In the genomic region with DNA sequence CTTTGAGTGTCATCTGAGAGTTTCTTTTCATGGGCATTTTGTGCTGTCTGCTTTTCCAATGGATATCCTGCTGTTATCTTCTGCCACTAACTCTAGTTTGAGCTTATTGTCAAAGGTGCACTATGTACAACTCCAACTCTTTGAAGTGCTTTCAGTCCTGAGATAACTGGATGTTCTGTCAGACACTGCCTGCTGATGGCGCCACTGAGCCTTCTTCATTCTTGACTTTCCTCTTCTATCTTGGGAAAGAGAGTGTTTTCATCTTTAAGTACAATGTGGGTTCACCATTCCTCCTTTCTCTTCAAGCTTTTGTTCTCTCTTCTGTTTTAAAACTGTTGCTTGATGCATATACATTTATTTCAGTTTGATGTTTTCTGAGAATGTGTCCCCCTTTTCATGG, we compare ENCODE assay signal across 17 mouse cellular contexts. TPM values are rescaled to one million over a fixed set of nuclear protein-coding genes. Genes with fewer than 3 reads are reported as not detected.
A peak's percentile ranks its signal among the peaks of the same experiment; 100 is the strongest.
DNase-seq lines count a peak whose midpoint lies in the region; ATAC-seq and TF ChIP-seq lines count a peak whose summit lies in the region.
"Had no signal": no experiment of that assay in that cellular context is flagged by ENCODE, and none has a peak within 500 bp of the region (broad histone marks: within the 10 kb centered on the region; RNA-seq: fewer than 3 reads in every experiment).

No protein-coding gene starts in this region.

- peaks cover 20% of the 10 kb centered on the region for H3K36me3 ChIP-seq in kidney, postnatal 0 days (ENCODE audit: insufficient read depth, low read length)
- H3K36me3 ChIP-seq in spleen, adult 2 months (ENCODE audit: control insufficient read depth, insufficient read depth, low read length): peaks cover 10% of the 10 kb centered on the region
- peaks cover 3% of the 10 kb centered on the region; the same call in 1 of the 2 replicates for H3K36me3 ChIP-seq in stomach, postnatal 0 days (ENCODE audit: control insufficient read depth, insufficient read depth, low read length)

- TF ChIP-seq EP300 in stomach, postnatal 0 days (optimal IDR thresholded peaks at IDR 0.05): no peak

- no peaks in the 10 kb centered on the region for H3K4me1 ChIP-seq in kidney, postnatal 0 days (replicated peaks; ENCODE audit: insufficient read depth, low read length)
- no peaks in the 10 kb centered on the region for H3K4me1 ChIP-seq in spleen, adult 2 months (ENCODE audit: control insufficient read depth, insufficient read depth, insufficient read length)
- H3K4me1 ChIP-seq in stomach, postnatal 0 days (replicated peaks; ENCODE audit: control insufficient read depth, insufficient read depth): no peaks in the 10 kb centered on the region
- H3K4me1 ChIP-seq: neural tube, embryonic 12.5 days; stomach, embryonic 15.5 days had no signal

- no peaks in the 10 kb centered on the region for H3K9me3 ChIP-seq in kidney, postnatal 0 days (replicated peaks; ENCODE audit: low read length)
- H3K9me3 ChIP-seq in stomach, postnatal 0 days (ENCODE audit: control insufficient read depth, low read length): no peaks in the 10 kb centered on the region
- H3K9me3 ChIP-seq: embryonic facial prominence, embryonic 13.5 days; forebrain, embryonic 10.5 days; limb, embryonic 12.5 days; midbrain, embryonic 13.5 days; neural tube, embryonic 12.5 days; stomach, embryonic 15.5 days had no signal

- DNase-seq in kidney, postnatal 0 days (ENCODE audit: low spot score): no peak
- DNase-seq in kidney, adult 9 months: no peak
- no peak for DNase-seq in spleen, adult 2 months (ENCODE audit: low read depth in 1 of 2, low spot score in 2 of 2)
- no peak for DNase-seq in spleen, postnatal 36 days (ENCODE audit: low spot score in 2 of 2)
- DNase-seq in NIH3T3 (ENCODE audit: low read depth): peak; percentile 21
- no peak for DNase-seq in stomach, postnatal 0 days (ENCODE audit: low spot score)
- DNase-seq: cerebellum, postnatal 36 days; heart, postnatal 10 days; lung, postnatal 10 days had no signal

- H3K27me3 ChIP-seq in kidney, postnatal 0 days (ENCODE audit: insufficient read depth, low read length): no peaks in the 10 kb centered on the region
- H3K27me3 ChIP-seq in spleen, adult 2 months (ENCODE audit: control insufficient read depth, insufficient read depth, low read length): no peaks in the 10 kb centered on the region
- H3K27me3 ChIP-seq in stomach, postnatal 0 days (ENCODE audit: control insufficient read depth, insufficient read depth, low read length): no peaks in the 10 kb centered on the region
- H3K27me3 ChIP-seq: embryonic facial prominence, embryonic 13.5 days; limb, embryonic 12.5 days; midbrain, embryonic 13.5 days; neural tube, embryonic 12.5 days; stomach, embryonic 15.5 days had no signal

- no peak overlapping the region for H3K27ac ChIP-seq in kidney, postnatal 0 days
- no peak overlapping the region for H3K27ac ChIP-seq in spleen, adult 2 months (ENCODE audit: insufficient read depth, low read length)
- H3K27ac ChIP-seq in stomach, postnatal 0 days (replicated peaks): no peak overlapping the region
- H3K27ac ChIP-seq: embryonic facial prominence, embryonic 13.5 days; forebrain, embryonic 10.5 days; limb, embryonic 12.5 days; midbrain, embryonic 13.5 days; neural tube, embryonic 12.5 days; stomach, embryonic 15.5 days had no signal

- H3K9ac ChIP-seq in kidney, postnatal 0 days (ENCODE audit: low read depth, low read length): no peak overlapping the region
- H3K9ac ChIP-seq in stomach, postnatal 0 days (ENCODE audit: low read length): no peak overlapping the region
- H3K9ac ChIP-seq: embryonic facial prominence, embryonic 13.5 days; limb, embryonic 12.5 days; midbrain, embryonic 13.5 days; neural tube, embryonic 12.5 days; stomach, embryonic 15.5 days had no signal

- WGBS in kidney, postnatal 0 days: 86% methylated on average over 1 of the region's 1 CpGs
- WGBS in spleen, adult 2 months: 85% methylated on average over 1 of the region's 1 CpGs
- WGBS in stomach, postnatal 0 days: 82% methylated on average over 1 of the region's 1 CpGs

- ATAC-seq in kidney, postnatal 0 days (replicated peaks; ENCODE audit: low FRiP score, low read depth): no peak
- ATAC-seq in stomach, postnatal 0 days (ENCODE audit: low FRiP score, low TSS enrichment): no peak
- ATAC-seq in monocyte, adult 5-6 weeks (replicated peaks; ENCODE audit: insufficient number of reproducible peaks, low FRiP score, low TSS enrichment, poor library complexity, severe bottlenecking): no peak
- ATAC-seq: hindbrain, embryonic 16.5 days; midbrain, embryonic 13.5 days had no signal

- TF ChIP-seq CTCF in kidney, postnatal 0 days (IDR thresholded peaks at IDR 0.05; ENCODE audit: low read depth): peak; percentile 19; the same call in 1 of the 2 replicates
- TF ChIP-seq CTCF in spleen, adult 2 months (IDR thresholded peaks at IDR 0.05; ENCODE audit: extremely low read depth, insufficient read depth, insufficient read length, insufficient replicate concordance): peak; percentile 29; the same call in 1 of the 2 replicates
- peak; percentile 52 for TF ChIP-seq CTCF in stomach, postnatal 0 days (IDR thresholded peaks at IDR 0.05; ENCODE audit: low read depth)

- H3K4me2 ChIP-seq in kidney, postnatal 0 days (ENCODE audit: low read length): no peak overlapping the region
- H3K4me2 ChIP-seq in stomach, postnatal 0 days (replicated peaks; ENCODE audit: low read depth): no peak overlapping the region
- H3K4me2 ChIP-seq: embryonic facial prominence, embryonic 13.5 days; limb, embryonic 12.5 days; midbrain, embryonic 13.5 days; neural tube, embryonic 12.5 days; stomach, embryonic 15.5 days had no signal

- TF ChIP-seq POLR2A in spleen, adult 2 months (IDR thresholded peaks at IDR 0.05; ENCODE audit: low read depth, low read length): no peak

- H3K4me3 ChIP-seq in kidney, postnatal 0 days (replicated peaks; ENCODE audit: low read depth, low read length): no peak overlapping the region
- no peak overlapping the region for H3K4me3 ChIP-seq in spleen, adult 2 months (ENCODE audit: extremely low read depth, insufficient read depth, insufficient read length)
- no peak overlapping the region for H3K4me3 ChIP-seq in stomach, postnatal 0 days (ENCODE audit: low read depth, low read length)
- H3K4me3 ChIP-seq: embryonic facial prominence, embryonic 13.5 days; forebrain, embryonic 10.5 days; limb, embryonic 12.5 days; midbrain, embryonic 13.5 days; neural tube, embryonic 12.5 days; stomach, embryonic 15.5 days had no signal

RNA-seq across cellular contexts. Expression of a gene that starts 42.1 kb away (rescaled TPM):
- 32.6 and 34.9 TPM in 2 replicates for polyA plus RNA-seq in kidney, postnatal 0 days (2015; fragmentation: Nextera tagmentation; extraction: Ambion mirVana)
- polyA plus RNA-seq in spleen, adult 2 months (2012; rRNA removed): 20.7 and 20.8 TPM in 2 replicates
- 30.8 and 33.0 TPM in 2 replicates for polyA plus RNA-seq in stomach, postnatal 0 days (2015; fragmentation: Nextera tagmentation; extraction: Ambion mirVana)
- total RNA-seq in monocyte, adult 5-6 weeks (2017): 8.6 to 15.9 TPM (median 11.1 TPM) in 3 replicates
